In genomic region chr12:83513185-83513584, GRCm38 (mm10) we compare ENCODE assay signal across 9 mouse cellular contexts. TPM values are rescaled to one million over a fixed set of nuclear protein-coding genes. Genes with fewer than 3 reads are reported as not detected.
A peak's percentile ranks its signal among the peaks of the same experiment; 100 is the strongest.
DNase-seq lines count a peak whose midpoint lies in the region; ATAC-seq lines count a peak whose summit lies in the region.
"Had no signal": no experiment of that assay in that cellular context is flagged by ENCODE, and none has a peak within 500 bp of the region (broad histone marks: within the 10 kb centered on the region; RNA-seq: fewer than 3 reads in every experiment).

No protein-coding gene starts in this region.

- intact Hi-C loops in left cerebral cortex, postnatal 4 days (cut with DNase I), result no loop called here

- no peak overlapping the region for H3K9ac ChIP-seq in limb, embryonic 12.5 days (replicated peaks)

- no peaks in the 10 kb centered on the region for H3K36me3 ChIP-seq in forebrain, embryonic 10.5 days (replicated peaks)
- no peaks in the 10 kb centered on the region for H3K36me3 ChIP-seq in limb, embryonic 12.5 days

- no peak overlapping the region for H3K4me3 ChIP-seq in forebrain, embryonic 10.5 days
- H3K4me3 ChIP-seq in limb, embryonic 12.5 days (replicated peaks), result no peak overlapping the region

- no peak for ATAC-seq in limb, embryonic 12.5 days (ENCODE audit: insufficient number of reproducible peaks, insufficient read depth, low FRiP score, low TSS enrichment, low read depth)

- H3K4me1 ChIP-seq in forebrain, embryonic 10.5 days, result peaks cover 21% of the 10 kb centered on the region
- H3K4me1 ChIP-seq in limb, embryonic 12.5 days (replicated peaks), result peaks cover 15% of the 10 kb centered on the region

- no peaks in the 10 kb centered on the region for H3K9me3 ChIP-seq in forebrain, embryonic 10.5 days
- no peaks in the 10 kb centered on the region for H3K9me3 ChIP-seq in limb, embryonic 12.5 days

- peak overlapping the region; percentile 8; the same call in 1 of the 2 replicates for H3K4me2 ChIP-seq in limb, embryonic 12.5 days

- 48% methylated on average over 5 of the region's 5 CpGs for WGBS in forebrain, embryonic 10.5 days
- 21% methylated on average over 5 of the region's 5 CpGs for WGBS in limb, embryonic 12.5 days

- H3K27ac ChIP-seq in forebrain, embryonic 10.5 days, result peak overlapping the region; percentile 35; the same call in 1 of the 2 replicates
- 0 out of 2 replicates have a peak overlapping the region, but pooled peaks have one; percentile 8 for H3K27ac ChIP-seq in limb, embryonic 12.5 days

- H3K27me3 ChIP-seq in forebrain, embryonic 10.5 days (ENCODE audit: poor library complexity, severe bottlenecking), result no peaks in the 10 kb centered on the region
- no peaks in the 10 kb centered on the region for H3K27me3 ChIP-seq in limb, embryonic 12.5 days

- DNase-seq in left cerebral cortex, postnatal 4 days, result peak; percentile 28
- DNase-seq in left cerebral cortex, adult 8-10 months (ENCODE audit: low spot score in 2 of 2), result no peak
- peak; percentile 78 for DNase-seq in Muller cell, postnatal 12 days (ENCODE audit: inconsistent ontology term)
- no peak for DNase-seq in forebrain, embryonic 10.5 days (ENCODE audit: extremely low spot score, low spot score)
- no peak for DNase-seq in layer of hippocampus, adult 18-20 months (ENCODE audit: low spot score in 2 of 2)
- DNase-seq in cerebellum, postnatal 4 days (ENCODE audit: low spot score in 2 of 2), result no peak
- DNase-seq: cerebellum, postnatal 25 days; right cerebral cortex, adult 18-20 months had no signal

RNA-seq across cellular contexts. Expression of gene Dcaf4, which starts 7.1 kb away (rescaled TPM):
- 10 to 100 TPM; 36.6 to 43.1 TPM for total RNA-seq in left cerebral cortex, postnatal 4 days (2021)
- 10 to 100 TPM; 31.2 to 34.0 (median 33.0) TPM for total RNA-seq in left cerebral cortex, adult 8-10 months (2022)
- polyA plus RNA-seq in forebrain, embryonic 10.5 days (2016; fragmentation: Nextera tagmentation; extraction: Ambion mirVana), result 24.1 and 25.2 TPM in 2 replicates
- 31.8 and 33.7 TPM in 2 replicates for polyA plus RNA-seq in limb, embryonic 12.5 days (2016; fragmentation: Nextera tagmentation; extraction: Ambion mirVana)
- 10 to 100 TPM; 26.3 to 28.4 TPM for total RNA-seq in layer of hippocampus, adult 18-20 months (2021)

RNA-seq across cellular contexts. Expression of gene Dpf3, which starts 25.7 kb away (rescaled TPM):
- 10 to 100 TPM in 1 of 2 experiments, 1 to 10 TPM in 1; 7.0 to 11.0 TPM for total RNA-seq in left cerebral cortex, postnatal 4 days (2021)
- 1 to 10 TPM; 4.0 to 8.0 (median 5.8) TPM for total RNA-seq in left cerebral cortex, adult 8-10 months (2022)
- polyA plus RNA-seq in forebrain, embryonic 10.5 days (2016; fragmentation: Nextera tagmentation; extraction: Ambion mirVana), result 1.2 and 2.2 TPM in 2 replicates
- 4.4 and 5.4 TPM in 2 replicates for polyA plus RNA-seq in limb, embryonic 12.5 days (2016; fragmentation: Nextera tagmentation; extraction: Ambion mirVana)
- total RNA-seq in layer of hippocampus, adult 18-20 months (2021), result 10 to 100 TPM; 21.3 to 22.9 TPM

Comparison
In these comparisons a context has a peak if more than half of its experiments do, and no peak if none do; other contexts are left out.
1. DNase-seq: peak in left cerebral cortex, postnatal 4 days (single experiment) and Muller cell, postnatal 12 days (single experiment); none in left cerebral cortex, adult 8-10 months (0 of 2), forebrain, embryonic 10.5 days (single experiment), layer of hippocampus, adult 18-20 months (0 of 2) and cerebellum, postnatal 4 days (0 of 2).